Mouse (Mus musculus) large intestine, adult 2 months (tissue): Measurements from ENCODE around the gene Gtpbp8. TPM values are rescaled to one million over a fixed set of nuclear protein-coding genes. Genes with fewer than 3 reads are reported as not detected.

Experiments
- DNase-seq: peaks from one replicate; pipeline ENCODE4 v3.0.0-alpha.2; 2012; ENCODE audit warnings: low read depth, low spot score
- WGBS: fragments of 180-500 bp; shearing (Covaris S2); methylation state at CpG from one replicate; pipeline ENCODE4 v1.1.7; 2018; 5-methylcytosine and 5-hydroxymethylcytosine counted together
- polyA plus RNA-seq: library from polyadenylated mRNA; depleted of rRNA; stranded (reverse); fragments of >200 nt; gene quantifications from 2 replicates; pipeline ENCODE4 v1.2.3, GENCODE M21; 2012; rRNA removed

Gtpbp8 gene
- 4.5 and 4.9 TPM in 2 replicates for polyA plus RNA-seq

GRCm38 (mm10) chr16:44745866-44746562 lies at the start of gene Gtpbp8:
TSS of gene Gtpbp8 (minus strand) at chr16:44746363.
- WGBS, result under 1% methylated on average over 47 of the region's 47 CpGs

GRCm38 (mm10) chr16:44794416-44794815 lies 48.3 kb upstream of the Gtpbp8 start:
- DNase-seq, result no peak

More at GRCm38 (mm10) chr16:44745866-44746562, at the start of gene Gtpbp8:
- DNase-seq, result peak; percentile 92

- no peak for DNase-seq
- 76% methylated on average over 1 of the region's 1 CpGs for whole genome bisulfite sequencing
These were observed 40.8 kb upstream of the Gtpbp8 start for GRCm38 (mm10) chr16:44786934-44787333.

- DNase-seq, result no peak
- 75% methylated on average over 4 of the region's 4 CpGs for WGBS
These were observed 34.6 kb upstream of the Gtpbp8 start for GRCm38 (mm10) chr16:44780751-44781150.

- DNase-seq, result no peak
- WGBS, result 76% methylated on average over 5 of the region's 5 CpGs
These were observed 33.3 kb upstream of the Gtpbp8 start for GRCm38 (mm10) chr16:44779494-44779893.

- WGBS, result 59% methylated on average over 17 of the region's 17 CpGs
- DNase-seq, result no peak
These were observed 32.5 kb upstream of the Gtpbp8 start for GRCm38 (mm10) chr16:44778538-44779147.

- 84% methylated on average over 6 of the region's 6 CpGs for WGBS
- no peak for DNase-seq
These were observed 28.0 kb upstream of the Gtpbp8 start for GRCm38 (mm10) chr16:44774201-44774600.

- no peak for DNase-seq
- 77% methylated on average over 3 of the region's 3 CpGs for WGBS
These were observed 27.5 kb upstream of the Gtpbp8 start for GRCm38 (mm10) chr16:44773673-44774072.

GRCm38 (mm10) chr16:44772577-44772976 lies 26.4 kb upstream of the Gtpbp8 start:
- DNase-seq, result no peak
- WGBS, result 43% methylated on average over 6 of the region's 6 CpGs

- WGBS, result 37% methylated on average over 2 of the region's 2 CpGs
- DNase-seq, result peak; percentile 18
These were observed 21.8 kb upstream of the Gtpbp8 start for GRCm38 (mm10) chr16:44767967-44768366.

- WGBS, result 67% methylated on average over 7 of the region's 7 CpGs
- DNase-seq, result no peak
These were observed 21.3 kb upstream of the Gtpbp8 start for GRCm38 (mm10) chr16:44767506-44767905.

- 74% methylated on average over 9 of the region's 9 CpGs for WGBS
- DNase-seq, result no peak
These were observed 20.2 kb upstream of the Gtpbp8 start for GRCm38 (mm10) chr16:44766320-44766892.

GRCm38 (mm10) chr16:44765555-44766319 lies 19.6 kb upstream of the Gtpbp8 start, which contains the start of gene Cd200r1:
TSS of gene Cd200r1 (plus strand) at chr16:44765736.
- DNase-seq, result no peak
- 71% methylated on average over 22 of the region's 22 CpGs for WGBS

- WGBS, result 31% methylated on average over 1 of the region's 1 CpGs
- no peak for DNase-seq
These were observed 15.6 kb upstream of the Gtpbp8 start for GRCm38 (mm10) chr16:44761811-44762210.

- WGBS, result 34% methylated on average over 8 of the region's 8 CpGs
- no peak for DNase-seq
These were observed 11.5 kb upstream of the Gtpbp8 start for GRCm38 (mm10) chr16:44757700-44758099.

- no peak for DNase-seq
- 40% methylated on average over 3 of the region's 3 CpGs for WGBS
These were observed 1.8 kb upstream of the Gtpbp8 start for GRCm38 (mm10) chr16:44748007-44748406.

- DNase-seq, result peak; percentile 13
- WGBS, result 4% methylated on average over 14 of the region's 14 CpGs
These were observed 695 bp downstream of the Gtpbp8 start for GRCm38 (mm10) chr16:44745471-44745865.

GRCm38 (mm10) chr16:44742753-44743152 lies 3.4 kb downstream of the Gtpbp8 start:
- WGBS, result 89% methylated on average over 1 of the region's 1 CpGs

GRCm38 (mm10) chr16:44736118-44736517 lies 10.0 kb downstream of the Gtpbp8 start:
- 56% methylated on average over 4 of the region's 4 CpGs for WGBS
- no peak for DNase-seq

More at GRCm38 (mm10) chr16:44742753-44743152, 3.4 kb downstream of the Gtpbp8 start:
- DNase-seq, result no peak

GRCm38 (mm10) chr16:44735676-44736075 lies 10.5 kb downstream of the Gtpbp8 start:
- DNase-seq, result no peak
- 89% methylated on average over 5 of the region's 5 CpGs for WGBS
